Mouse (Mus musculus) embryonic facial prominence, embryonic 14.5 days (tissue): ENCODE results near the gene Ttc7. TPM values are rescaled to one million over a fixed set of nuclear protein-coding genes. Genes with fewer than 3 reads are reported as not detected.

Experiments
- ATAC-seq: fragments of 200-750 bp; cut with Nextera tagmentation; 2 replicates; pipeline ENCODE4 v1.8.0; 2017; ENCODE audit warnings: low read depth, moderate number of reproducible peaks, moderate TSS enrichment
- DNase-seq: peaks from one replicate; pipeline ENCODE4 v3.0.0-alpha.2; 2015; ENCODE audit warnings: low spot score
- H3K27ac ChIP-seq: fragments of 300-500 bp; sonication (generic); replicated peaks from 2 replicates; pipeline ENCODE4 v1.5.1; 2014; ENCODE audit warnings: low read depth, mild to moderate bottlenecking, low read length, moderate library complexity
- H3K27me3 ChIP-seq: fragments of 300-500 bp; sonication (generic); replicated peaks from 2 replicates; pipeline ENCODE4 v1.6.1; 2014; ENCODE audit warnings: low read length; ENCODE audit not compliant: control insufficient read depth, insufficient read depth
- H3K36me3 ChIP-seq: fragments of 300-500 bp; sonication (generic); 2 replicates; pipeline ENCODE4 v1.6.1; 2014; ENCODE audit warnings: low read length, mixed read lengths; ENCODE audit not compliant: control insufficient read depth, insufficient read depth
- H3K4me1 ChIP-seq: fragments of 300-500 bp; sonication (generic); 2 replicates; pipeline ENCODE4 v1.6.1; 2014; ENCODE audit warnings: antibody characterized with exemption, low read length; ENCODE audit not compliant: control insufficient read depth, insufficient read depth
- H3K4me2 ChIP-seq: fragments of 300-500 bp; sonication (generic); 2 replicates; pipeline ENCODE4 v1.6.1; 2014; ENCODE audit warnings: low read depth, mild to moderate bottlenecking, low read length, moderate library complexity, mixed read lengths
- H3K4me3 ChIP-seq: fragments of 300-500 bp; sonication (generic); 2 replicates; pipeline ENCODE4 v1.5.1; 2014; ENCODE audit warnings: low read depth, mild to moderate bottlenecking, low read length
- H3K9ac ChIP-seq: fragments of 300-500 bp; sonication (generic); 2 replicates; pipeline ENCODE4 v1.6.1; 2014; ENCODE audit warnings: low read depth, mild to moderate bottlenecking, low read length, moderate library complexity, mixed read lengths
- H3K9me3 ChIP-seq: fragments of 300-500 bp; sonication (generic); 2 replicates; pipeline ENCODE4 v1.6.1; 2016; ENCODE audit warnings: low read length; ENCODE audit not compliant: control insufficient read depth
- WGBS: fragments of 180-500 bp; shearing (Covaris S2); extraction: QIAGEN DNeasy Blood & Tissue Kit; methylation state at CpG from one replicate; pipeline ENCODE4 v1.1.7; 2014; 5-methylcytosine and 5-hydroxymethylcytosine counted together
- polyA plus RNA-seq: library from polyadenylated mRNA; unstranded; fragments of >200 nt; fragmentation: Nextera tagmentation; extraction: Ambion mirVana; gene quantifications from 2 replicates; pipeline ENCODE4 v1.2.1, GENCODE M21; 2014

Gene Ttc7
- polyA plus RNA-seq, 1 experiment from 2014 or later, result 10.2 TPM

DNA sequence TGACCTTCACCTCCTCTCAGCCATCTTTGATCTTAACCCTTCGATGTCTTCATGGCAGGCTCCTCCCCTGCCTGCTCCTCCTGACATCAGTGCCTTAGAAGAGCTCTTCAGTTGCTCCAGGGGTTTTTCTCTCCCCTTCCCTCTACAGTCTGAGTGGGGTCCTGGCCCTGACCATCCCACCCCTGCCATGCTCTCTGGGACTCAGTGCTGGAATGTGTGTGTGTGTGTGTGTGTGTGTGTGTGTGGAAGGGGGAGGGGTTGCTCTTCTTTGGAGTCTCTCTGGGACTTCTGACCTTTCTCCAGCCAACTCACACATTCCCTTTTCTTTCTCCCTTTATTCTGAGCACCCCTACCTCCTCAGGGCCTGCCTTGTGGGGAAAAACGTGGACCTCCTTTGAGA is 83.8 kb downstream of the Ttc7 start:
- H3K4me2 ChIP-seq, result no peak overlapping the region
- H3K27me3 ChIP-seq, result no peaks in the 10 kb centered on the region
- H3K4me3 ChIP-seq, result no peak overlapping the region
- H3K27ac ChIP-seq, result no peak overlapping the region
- 9% methylated on average over 2 of the region's 2 CpGs for WGBS
- no peak for ATAC-seq
- H3K9ac ChIP-seq, result no peak overlapping the region
- no peaks in the 10 kb centered on the region for H3K36me3 ChIP-seq
- no peaks in the 10 kb centered on the region for H3K9me3 ChIP-seq
- no peak for DNase-seq
- peaks cover 28% of the 10 kb centered on the region for H3K4me1 ChIP-seq

DNA sequence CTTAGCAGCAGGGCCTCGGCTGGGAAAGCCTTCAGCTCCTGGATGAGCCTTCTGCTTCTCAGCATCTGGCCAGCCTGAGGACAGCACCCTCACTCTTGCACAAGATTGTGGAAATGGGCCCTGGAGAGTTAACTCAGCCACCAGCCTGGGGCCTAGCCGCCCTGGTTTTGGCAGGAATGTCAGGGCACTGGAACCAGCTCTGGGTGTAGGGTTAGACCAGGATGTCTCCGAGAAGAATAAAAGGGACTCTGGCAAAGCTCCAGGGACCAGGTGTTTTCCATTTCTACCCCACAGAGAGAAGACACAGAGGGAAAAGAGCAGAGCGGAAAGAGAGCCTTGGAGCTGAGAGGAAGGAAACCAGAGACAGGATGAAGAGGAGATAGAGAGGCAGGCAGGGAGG is 84.5 kb downstream of the Ttc7 start:
- peaks cover 29% of the 10 kb centered on the region for H3K4me1 ChIP-seq
- H3K9ac ChIP-seq, result 0 out of 2 replicates have a peak overlapping the region, but pooled peaks have one; percentile 1
- no peak overlapping the region for H3K27ac ChIP-seq
- WGBS, result 13% methylated on average over 4 of the region's 4 CpGs
- H3K4me3 ChIP-seq, result no peak overlapping the region
- ATAC-seq, result peak; percentile 7; the same call in 1 of the 2 replicates
- H3K27me3 ChIP-seq, result no peaks in the 10 kb centered on the region
- DNase-seq, result no peak
- H3K36me3 ChIP-seq, result no peaks in the 10 kb centered on the region
- H3K9me3 ChIP-seq, result no peaks in the 10 kb centered on the region
- H3K4me2 ChIP-seq, result no peak overlapping the region

DNA sequence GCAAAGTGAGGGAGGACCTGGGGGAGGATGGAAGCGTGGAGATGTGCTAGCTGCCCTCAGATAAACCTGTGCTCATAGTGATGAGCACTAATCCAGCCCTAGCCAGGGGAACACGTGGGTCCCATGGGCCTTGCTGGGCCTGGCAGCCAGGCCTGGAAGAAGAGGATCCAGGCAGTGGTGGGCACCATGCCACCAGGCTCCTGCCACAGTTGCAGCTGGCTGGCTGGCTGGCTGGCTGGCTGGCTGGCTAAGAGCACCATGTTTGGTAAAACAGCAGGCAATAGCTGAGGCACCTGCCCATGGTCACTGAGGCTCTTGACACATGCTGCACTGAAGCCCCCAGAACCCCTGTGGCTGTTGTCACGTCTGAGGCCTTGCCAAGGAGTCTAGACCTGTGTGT is 85.0 kb downstream of the Ttc7 start:
- no peak overlapping the region for H3K27ac ChIP-seq

DNA sequence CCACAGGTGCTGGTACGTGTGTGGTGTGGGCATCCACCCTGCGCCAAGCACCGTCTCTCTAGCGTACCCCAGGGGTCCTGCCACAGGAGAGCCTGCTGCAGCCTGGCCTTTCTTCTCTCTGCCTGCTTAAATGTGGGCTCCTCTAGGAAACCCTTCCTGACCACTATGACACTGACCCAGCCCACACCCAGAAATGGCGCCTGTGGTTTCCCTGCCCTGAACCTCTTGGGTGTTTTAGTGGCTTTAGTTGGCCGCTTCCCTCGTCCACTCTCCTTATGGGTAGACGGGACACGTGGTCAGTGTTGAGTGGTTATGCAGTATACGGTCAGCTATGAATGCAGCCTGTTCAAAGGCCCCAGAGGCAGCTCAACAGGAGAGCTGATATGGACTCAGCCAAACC is 85.8 kb downstream of the Ttc7 start:
- Histone ChIP-seq H3K27me3 (no peaks in the 10 kb centered on the region), H3K4me1 (peaks cover 31% of the 10 kb centered on the region), H3K4me3 (no peak overlapping the region), H3K9me3 (no peaks in the 10 kb centered on the region), H3K9ac (no peak overlapping the region), H3K36me3 (no peaks in the 10 kb centered on the region), H3K4me2 (no peak overlapping the region), H3K27ac (no peak overlapping the region)
- ATAC-seq (no peak), DNase-seq (no peak)
- WGBS, result 89% methylated on average over 9 of the region's 10 CpGs

More for the DNA sequence above, 85.0 kb downstream of the Ttc7 start:
- no peaks in the 10 kb centered on the region for H3K9me3 ChIP-seq
- no peaks in the 10 kb centered on the region for H3K36me3 ChIP-seq
- ATAC-seq (0 out of 2 replicates have a peak, but pooled peaks have one; percentile 12), DNase-seq (no peak)
- 0 out of 2 replicates have a peak overlapping the region, but pooled peaks have one; percentile 1 for H3K9ac ChIP-seq
- H3K4me2 ChIP-seq, result no peak overlapping the region
- peaks cover 31% of the 10 kb centered on the region for H3K4me1 ChIP-seq
- no peak overlapping the region for H3K4me3 ChIP-seq
- WGBS, result 45% methylated on average over 3 of the region's 3 CpGs
- H3K27me3 ChIP-seq, result no peaks in the 10 kb centered on the region

DNA sequence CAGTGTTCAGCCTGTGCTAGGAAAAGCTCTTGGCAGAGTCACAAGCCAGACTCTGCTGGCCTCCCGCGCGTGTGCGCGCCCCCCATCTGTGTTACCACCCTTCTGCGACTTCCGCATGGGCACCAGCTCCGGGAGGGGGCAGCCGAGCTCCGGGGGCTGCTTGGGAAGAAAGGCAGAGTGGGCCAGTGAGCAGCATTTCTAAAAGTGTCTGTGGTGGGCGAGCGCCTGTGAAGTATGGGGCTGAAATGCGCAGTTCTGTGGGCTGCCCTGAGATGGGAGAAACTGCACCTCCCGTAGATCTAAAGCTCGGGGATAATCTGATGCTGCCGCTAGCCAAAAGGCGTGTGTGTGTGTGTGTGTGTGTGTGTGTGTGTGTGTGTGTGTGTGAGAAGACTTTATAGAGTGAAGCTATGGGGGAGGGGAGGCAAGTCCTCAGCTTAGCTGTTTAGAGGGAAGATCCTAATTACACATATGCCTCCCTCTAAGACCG is 86.6 kb downstream of the Ttc7 start:
- Histone ChIP-seq H3K36me3 (no peaks in the 10 kb centered on the region), H3K27me3 (no peaks in the 10 kb centered on the region), H3K27ac (no peak overlapping the region), H3K4me3 (no peak overlapping the region), H3K9me3 (no peaks in the 10 kb centered on the region), H3K9ac (no peak overlapping the region), H3K4me2 (no peak overlapping the region), H3K4me1 (peaks cover 31% of the 10 kb centered on the region)
- WGBS, result 69% methylated on average over 17 of the region's 18 CpGs
- peak; percentile 41; the same call in 1 of the 2 replicates for ATAC-seq
- peak; percentile 79 for DNase-seq

DNA sequence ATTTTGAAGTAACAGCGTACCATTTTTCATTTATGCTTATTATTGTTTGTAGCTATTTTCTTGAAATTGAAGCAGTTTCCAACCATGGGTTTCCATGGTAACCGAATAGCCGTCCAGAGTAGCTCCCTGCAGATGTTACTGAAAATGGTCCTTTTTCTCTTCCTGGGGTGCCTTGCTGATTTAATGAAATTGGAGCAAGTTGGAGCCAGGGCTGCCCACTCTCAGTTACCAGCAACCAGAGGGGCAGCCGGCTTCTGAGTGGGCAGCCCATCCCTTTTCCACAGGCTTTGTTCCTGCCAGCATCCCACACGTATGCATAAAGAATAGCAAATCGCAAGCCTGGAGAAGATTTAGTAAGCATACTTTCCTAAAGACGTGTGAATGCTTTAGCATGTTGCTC is 89.5 kb downstream of the Ttc7 start:
- H3K9ac ChIP-seq, result no peak overlapping the region
- DNase-seq (no peak), ATAC-seq (no peak)
- 70% methylated on average over 7 of the region's 7 CpGs for WGBS
- H3K36me3 ChIP-seq, result no peaks in the 10 kb centered on the region
- H3K27me3 ChIP-seq, result no peaks in the 10 kb centered on the region
- no peak overlapping the region for H3K4me2 ChIP-seq
- no peak overlapping the region for H3K4me3 ChIP-seq
- H3K27ac ChIP-seq, result no peak overlapping the region; the same call in 1 of the 2 replicates
- H3K4me1 ChIP-seq, result peaks cover 44% of the 10 kb centered on the region
- no peaks in the 10 kb centered on the region for H3K9me3 ChIP-seq

DNA sequence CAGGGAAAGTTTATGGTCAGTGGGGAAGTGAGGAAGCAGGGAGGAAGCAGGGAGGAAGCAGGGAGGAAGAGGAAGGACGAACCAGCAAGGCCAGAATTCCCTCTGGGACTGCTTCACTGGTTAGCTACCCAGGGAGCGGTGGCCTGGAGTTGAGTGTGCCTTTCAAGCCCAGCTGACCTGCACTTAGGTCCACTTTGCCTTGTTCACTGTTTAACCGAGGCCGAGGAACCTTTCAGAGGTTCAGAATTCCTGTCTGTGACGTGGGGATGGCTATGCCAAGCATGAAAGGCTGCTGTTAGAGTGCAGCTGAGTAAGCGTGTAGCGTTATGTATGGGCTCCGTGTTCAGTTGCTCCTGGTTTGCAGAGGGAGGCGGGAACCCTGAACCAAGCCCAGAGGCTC is 90.6 kb downstream of the Ttc7 start:
- no peaks in the 10 kb centered on the region for H3K36me3 ChIP-seq
- peaks cover 46% of the 10 kb centered on the region for H3K4me1 ChIP-seq
- H3K27ac ChIP-seq, result no peak overlapping the region
- H3K9ac ChIP-seq, result no peak overlapping the region
- H3K9me3 ChIP-seq, result no peaks in the 10 kb centered on the region
- no peak for DNase-seq
- H3K4me2 ChIP-seq, result no peak overlapping the region
- H3K27me3 ChIP-seq, result no peaks in the 10 kb centered on the region
- 80% methylated on average over 9 of the region's 9 CpGs for WGBS
- no peak for ATAC-seq
- no peak overlapping the region for H3K4me3 ChIP-seq

DNA sequence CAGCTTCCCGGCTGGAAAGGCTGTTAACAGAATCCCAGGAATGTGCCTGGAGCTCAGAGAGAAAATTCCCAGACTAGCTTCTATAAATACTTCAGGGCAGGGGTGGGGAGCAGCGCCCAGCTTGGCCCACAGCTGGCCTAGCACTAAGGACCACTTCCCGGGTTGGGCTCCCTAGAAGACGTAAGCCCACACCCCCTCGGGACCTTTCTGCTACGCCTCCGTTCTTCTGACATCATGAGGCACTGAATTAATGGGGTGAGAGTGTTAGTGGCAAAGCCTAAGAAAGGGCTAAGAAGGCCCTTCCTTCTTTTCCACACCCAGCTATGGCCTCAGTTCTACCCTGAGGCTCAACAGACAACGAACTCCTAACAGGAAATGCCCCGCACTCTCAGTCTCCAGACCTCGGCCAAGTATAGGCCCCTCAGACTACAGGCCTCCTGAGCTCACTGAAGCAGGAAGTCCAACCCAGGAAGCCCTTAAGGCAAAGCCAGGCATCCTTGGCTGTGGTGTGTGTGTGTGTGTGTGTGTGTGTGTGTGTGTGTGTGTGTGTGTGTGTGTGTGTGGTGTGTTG is 93.3 kb downstream of the Ttc7 start:
- Histone ChIP-seq H3K9ac (no peak overlapping the region), H3K4me1 (peaks cover 42% of the 10 kb centered on the region), H3K27me3 (no peaks in the 10 kb centered on the region), H3K4me2 (no peak overlapping the region), H3K9me3 (no peaks in the 10 kb centered on the region), H3K36me3 (no peaks in the 10 kb centered on the region), H3K4me3 (no peak overlapping the region), H3K27ac (peak overlapping the region; percentile 67)
- ATAC-seq (peak; percentile 10; the same call in 1 of the 2 replicates), DNase-seq (peak; percentile 78)
- WGBS, result 15% methylated on average over 10 of the region's 10 CpGs
